Mouse (Mus musculus) hindbrain, embryonic 12.5 days (tissue): ENCODE measurements around the gene Gramd1b. TPM values are rescaled to one million over a fixed set of nuclear protein-coding genes. Genes with fewer than 3 reads are reported as not detected.

Source experiments
- ATAC-seq: fragments of 200-750 bp; cut with Nextera tagmentation; 2 replicates; pipeline ENCODE4 v1.8.0; 2017; ENCODE audit warnings: moderate TSS enrichment; ENCODE audit not compliant: low FRiP score
- H3K27ac ChIP-seq: fragments of 300-500 bp; sonication (generic); 2 replicates; pipeline ENCODE4 v1.5.1; 2016; ENCODE audit warnings: mild to moderate bottlenecking
- H3K27me3 ChIP-seq: fragments of 300-500 bp; sonication (generic); 2 replicates; pipeline ENCODE4 v1.6.1; 2016; ENCODE audit warnings: mild to moderate bottlenecking
- H3K36me3 ChIP-seq: fragments of 300-500 bp; sonication (generic); 2 replicates; pipeline ENCODE4 v1.6.1; 2016; ENCODE audit warnings: mild to moderate bottlenecking
- H3K4me1 ChIP-seq: fragments of 300-500 bp; sonication (generic); 2 replicates; pipeline ENCODE4 v1.6.1; 2016
- H3K4me2 ChIP-seq: fragments of 300-500 bp; sonication (generic); replicated peaks from 2 replicates; pipeline ENCODE4 v1.6.1; 2016; ENCODE audit warnings: mild to moderate bottlenecking
- H3K4me3 ChIP-seq: fragments of 300-500 bp; sonication (generic); 2 replicates; pipeline ENCODE4 v1.5.1; 2016; ENCODE audit warnings: mild to moderate bottlenecking
- H3K9ac ChIP-seq: fragments of 300-500 bp; sonication (generic); 2 replicates; pipeline ENCODE4 v1.6.1; 2016; ENCODE audit warnings: mild to moderate bottlenecking, moderate library complexity
- H3K9me3 ChIP-seq: fragments of 300-500 bp; sonication (generic); replicated peaks from 2 replicates; pipeline ENCODE4 v1.6.1; 2016; ENCODE audit warnings: mild to moderate bottlenecking
- WGBS: fragments of 180-500 bp; shearing (Covaris S2); methylation state at CpG from one replicate; pipeline ENCODE4 v1.1.7; 2016; 5-methylcytosine and 5-hydroxymethylcytosine counted together
- polyA plus RNA-seq: library from polyadenylated mRNA; unstranded; fragments of >200 nt; fragmentation: Nextera tagmentation; extraction: Ambion mirVana; gene quantifications from 2 replicates; pipeline ENCODE4 v1.2.1, GENCODE M21; 2016

Gene Gramd1b
- polyA plus RNA-seq, 1 experiment from 2014 or later, result 4.9 TPM

DNA sequence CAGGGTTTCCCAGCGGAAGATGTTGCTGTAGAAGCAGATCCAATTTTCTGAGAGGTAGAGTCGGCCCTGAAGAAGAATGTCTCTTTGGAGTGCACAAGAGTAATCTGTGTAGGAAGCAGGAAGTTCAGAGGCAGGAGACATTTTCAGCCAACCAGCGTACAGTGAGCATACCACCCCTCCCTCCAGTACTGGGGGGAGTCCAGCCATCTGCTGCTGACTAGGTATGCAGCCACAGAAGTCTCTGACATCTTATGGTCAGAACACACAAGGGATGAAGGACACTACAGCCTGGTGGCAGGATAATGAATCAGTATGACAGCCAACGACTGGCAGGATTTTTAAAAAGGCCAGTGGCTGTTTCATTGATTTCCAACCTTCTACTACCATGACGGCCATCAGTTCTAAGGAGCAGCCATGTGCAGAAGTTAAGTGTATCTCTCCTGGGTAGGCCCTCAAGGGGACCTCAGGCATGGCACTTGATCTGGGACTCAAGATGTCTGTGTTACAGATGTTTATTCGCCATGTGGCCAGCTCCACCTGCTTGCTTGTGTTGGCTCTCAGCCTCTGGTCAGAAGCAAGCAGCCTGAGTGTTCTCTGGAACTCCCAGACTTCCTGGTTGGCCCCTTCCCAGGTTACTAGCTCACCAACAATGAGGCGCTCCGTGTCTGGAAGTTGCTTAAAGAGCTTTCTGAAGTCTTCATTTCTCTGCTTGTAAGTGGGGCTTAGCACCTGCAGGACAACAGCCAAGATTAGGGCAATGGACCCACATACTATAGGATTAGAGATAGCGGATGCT lies 214.1 kb downstream of the Gramd1b start:
- Histone ChIP-seq H3K27ac (no peak overlapping the region), H3K4me1 (peaks cover 10% of the 10 kb centered on the region), H3K27me3 (no peaks in the 10 kb centered on the region), H3K9ac (no peak overlapping the region), H3K9me3 (no peaks in the 10 kb centered on the region), H3K4me2 (no peak overlapping the region), H3K4me3 (no peak overlapping the region), H3K36me3 (peaks cover 17% of the 10 kb centered on the region)
- 89% methylated on average over 9 of the region's 9 CpGs for WGBS
- no peak for ATAC-seq

DNA sequence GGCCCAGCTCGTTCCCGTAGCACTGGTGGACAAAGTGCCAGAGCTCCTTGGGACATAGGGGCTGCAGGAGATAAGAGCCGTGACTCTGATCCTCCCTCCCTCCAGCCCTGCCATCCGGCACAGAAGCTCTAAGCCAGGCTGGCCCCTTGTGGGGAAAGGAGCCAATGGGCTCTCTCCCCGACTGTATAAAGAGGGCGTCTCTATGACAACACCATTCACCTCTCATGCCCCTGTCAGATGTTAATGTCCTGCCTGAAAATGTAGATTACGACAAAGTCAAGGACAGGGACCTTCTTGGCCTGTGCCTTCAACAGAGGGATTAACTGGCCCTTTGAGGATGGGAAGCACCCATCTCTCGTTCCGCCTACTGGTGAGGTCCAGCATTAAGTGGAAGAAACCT lies 219.4 kb downstream of the Gramd1b start:
- H3K27ac ChIP-seq, result no peak overlapping the region
- H3K36me3 ChIP-seq, result peaks cover 38% of the 10 kb centered on the region
- H3K4me2 ChIP-seq, result no peak overlapping the region
- no peaks in the 10 kb centered on the region for H3K4me1 ChIP-seq
- WGBS, result 66% methylated on average over 9 of the region's 9 CpGs
- H3K9me3 ChIP-seq, result no peaks in the 10 kb centered on the region
- no peaks in the 10 kb centered on the region for H3K27me3 ChIP-seq
- no peak overlapping the region for H3K9ac ChIP-seq
- H3K4me3 ChIP-seq, result no peak overlapping the region
- ATAC-seq, result no peak

DNA sequence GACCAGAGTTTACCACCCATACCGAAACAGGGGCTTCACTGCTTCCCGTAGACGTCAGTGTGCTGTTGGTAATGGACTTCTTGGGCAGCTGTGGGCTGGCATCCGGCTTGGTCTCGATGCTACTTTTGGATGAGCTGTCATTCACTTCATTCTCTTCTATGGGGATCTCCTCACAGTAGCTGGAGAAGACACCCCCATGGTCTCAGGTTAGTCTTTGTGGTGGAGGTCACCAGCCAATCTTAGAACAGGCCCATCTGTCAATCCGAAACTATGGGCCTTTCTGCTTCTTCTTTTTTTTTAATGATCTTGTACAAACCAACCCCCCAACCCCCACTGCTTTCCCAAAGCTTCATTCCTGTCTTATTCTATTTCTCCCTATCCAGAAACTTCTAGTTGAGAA lies 221.3 kb downstream of the Gramd1b start:
- no peak for ATAC-seq

DNA sequence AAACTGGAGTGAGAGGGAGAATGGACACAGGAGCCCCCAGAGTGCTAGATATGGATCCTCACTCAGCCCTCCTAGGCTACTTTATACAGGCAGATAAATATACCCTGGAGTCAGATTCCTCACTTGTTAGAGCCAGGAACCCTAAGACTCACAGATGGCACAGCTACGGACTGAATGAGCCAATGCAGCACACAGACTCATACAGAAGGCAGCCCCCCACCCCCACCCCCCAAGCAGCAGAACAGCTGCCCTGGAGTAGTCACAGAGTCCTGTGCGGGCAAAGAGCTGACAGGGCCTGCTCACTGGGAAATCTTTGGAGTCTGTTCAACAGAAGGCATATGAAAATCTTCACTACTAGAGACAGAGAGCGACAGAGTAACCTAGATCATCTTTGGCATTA lies 223.9 kb downstream of the Gramd1b start:
- H3K4me2 ChIP-seq, result no peak overlapping the region
- H3K9ac ChIP-seq, result no peak overlapping the region
- no peaks in the 10 kb centered on the region for H3K9me3 ChIP-seq
- peaks cover 65% of the 10 kb centered on the region for H3K36me3 ChIP-seq
- no peak for ATAC-seq
- H3K4me1 ChIP-seq, result no peaks in the 10 kb centered on the region
- no peaks in the 10 kb centered on the region for H3K27me3 ChIP-seq
- H3K27ac ChIP-seq, result no peak overlapping the region
- H3K4me3 ChIP-seq, result no peak overlapping the region
- 71% methylated on average over 3 of the region's 3 CpGs for WGBS

More for the DNA sequence above, 221.3 kb downstream of the Gramd1b start:
- Histone ChIP-seq H3K9me3 (no peaks in the 10 kb centered on the region), H3K27me3 (no peaks in the 10 kb centered on the region), H3K4me1 (no peaks in the 10 kb centered on the region), H3K4me3 (no peak overlapping the region), H3K4me2 (no peak overlapping the region), H3K36me3 (peaks cover 54% of the 10 kb centered on the region), H3K9ac (no peak overlapping the region), H3K27ac (no peak overlapping the region)
- WGBS, result 95% methylated on average over 6 of the region's 6 CpGs

DNA sequence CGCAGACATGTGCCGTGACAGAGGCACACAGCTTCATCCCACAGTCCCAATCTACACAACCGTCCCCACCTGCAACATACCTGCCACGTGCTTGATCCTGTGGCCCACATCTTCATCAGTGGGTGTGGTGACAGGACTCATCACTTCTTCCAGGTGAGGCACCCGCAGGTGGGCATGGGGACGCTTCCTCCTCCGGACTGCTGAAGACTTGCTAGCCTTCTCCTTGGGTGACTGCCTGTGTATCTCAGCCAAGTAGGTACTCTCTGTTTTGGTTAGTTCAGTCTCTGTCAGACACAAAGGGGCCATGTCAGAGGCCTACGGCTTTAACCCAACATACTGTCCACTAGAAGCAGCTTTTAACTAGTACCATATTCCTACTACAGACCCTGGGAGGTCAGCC lies 226.9 kb downstream of the Gramd1b start:
- H3K4me2 ChIP-seq, result no peak overlapping the region
- no peak for ATAC-seq
- no peak overlapping the region for H3K27ac ChIP-seq
- H3K36me3 ChIP-seq, result peaks cover 73% of the 10 kb centered on the region
- H3K4me1 ChIP-seq, result no peaks in the 10 kb centered on the region
- no peak overlapping the region for H3K9ac ChIP-seq
- no peak overlapping the region for H3K4me3 ChIP-seq
- WGBS, result 95% methylated on average over 8 of the region's 8 CpGs
- no peaks in the 10 kb centered on the region for H3K9me3 ChIP-seq
- H3K27me3 ChIP-seq, result no peaks in the 10 kb centered on the region

DNA sequence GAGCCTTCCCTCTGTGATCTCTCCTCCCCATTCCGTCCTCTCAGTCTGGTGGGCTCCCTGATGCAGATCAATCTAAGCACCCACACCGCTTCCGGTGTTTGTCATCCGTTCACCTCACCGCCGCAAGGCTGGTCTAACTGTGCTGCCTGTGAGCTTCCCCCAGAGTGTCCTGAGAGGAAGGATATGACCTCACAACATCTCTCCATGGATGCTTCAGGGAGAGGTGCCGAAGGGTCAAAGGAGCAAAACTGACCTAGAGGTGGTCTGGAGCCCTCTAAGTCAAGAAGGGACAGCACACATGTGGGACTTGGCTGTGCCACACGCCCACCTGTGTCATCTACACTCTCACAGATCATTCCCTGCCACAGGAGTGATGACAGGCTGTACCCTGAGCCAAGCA lies 228.8 kb downstream of the Gramd1b start:
- H3K4me1 ChIP-seq, result no peaks in the 10 kb centered on the region
- no peak overlapping the region for H3K4me2 ChIP-seq
- H3K4me3 ChIP-seq, result no peak overlapping the region
- no peak overlapping the region for H3K27ac ChIP-seq
- H3K27me3 ChIP-seq, result no peaks in the 10 kb centered on the region
- peaks cover 80% of the 10 kb centered on the region for H3K36me3 ChIP-seq
- 92% methylated on average over 8 of the region's 8 CpGs for WGBS
- H3K9ac ChIP-seq, result no peak overlapping the region
- H3K9me3 ChIP-seq, result no peaks in the 10 kb centered on the region
- no peak for ATAC-seq

DNA sequence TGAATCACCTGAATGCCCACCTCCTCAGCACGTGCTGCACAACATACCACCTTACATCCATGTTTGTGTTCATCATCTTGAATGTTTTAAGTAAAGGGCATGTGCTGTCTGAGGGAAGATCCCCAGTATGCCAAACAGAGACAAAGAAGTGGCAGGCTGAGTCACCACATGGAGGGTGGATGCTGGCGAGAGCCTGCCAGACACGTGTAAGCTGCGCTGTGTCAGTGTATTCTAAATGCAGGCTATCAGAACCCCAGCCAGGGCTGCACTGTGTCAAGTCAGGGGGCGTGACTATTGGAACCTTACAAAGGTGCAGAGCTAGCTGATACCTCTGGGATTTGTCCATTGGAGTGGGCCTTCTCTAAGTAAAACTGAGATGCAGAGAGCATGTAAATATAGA lies 229.7 kb downstream of the Gramd1b start:
- ATAC-seq, result no peak
- WGBS, result 93% methylated on average over 5 of the region's 5 CpGs
- H3K4me2 ChIP-seq, result no peak overlapping the region
- no peaks in the 10 kb centered on the region for H3K27me3 ChIP-seq
- no peaks in the 10 kb centered on the region for H3K4me1 ChIP-seq
- H3K4me3 ChIP-seq, result no peak overlapping the region
- H3K9ac ChIP-seq, result no peak overlapping the region
- H3K9me3 ChIP-seq, result no peaks in the 10 kb centered on the region
- no peak overlapping the region for H3K27ac ChIP-seq
- H3K36me3 ChIP-seq, result peaks cover 77% of the 10 kb centered on the region

DNA sequence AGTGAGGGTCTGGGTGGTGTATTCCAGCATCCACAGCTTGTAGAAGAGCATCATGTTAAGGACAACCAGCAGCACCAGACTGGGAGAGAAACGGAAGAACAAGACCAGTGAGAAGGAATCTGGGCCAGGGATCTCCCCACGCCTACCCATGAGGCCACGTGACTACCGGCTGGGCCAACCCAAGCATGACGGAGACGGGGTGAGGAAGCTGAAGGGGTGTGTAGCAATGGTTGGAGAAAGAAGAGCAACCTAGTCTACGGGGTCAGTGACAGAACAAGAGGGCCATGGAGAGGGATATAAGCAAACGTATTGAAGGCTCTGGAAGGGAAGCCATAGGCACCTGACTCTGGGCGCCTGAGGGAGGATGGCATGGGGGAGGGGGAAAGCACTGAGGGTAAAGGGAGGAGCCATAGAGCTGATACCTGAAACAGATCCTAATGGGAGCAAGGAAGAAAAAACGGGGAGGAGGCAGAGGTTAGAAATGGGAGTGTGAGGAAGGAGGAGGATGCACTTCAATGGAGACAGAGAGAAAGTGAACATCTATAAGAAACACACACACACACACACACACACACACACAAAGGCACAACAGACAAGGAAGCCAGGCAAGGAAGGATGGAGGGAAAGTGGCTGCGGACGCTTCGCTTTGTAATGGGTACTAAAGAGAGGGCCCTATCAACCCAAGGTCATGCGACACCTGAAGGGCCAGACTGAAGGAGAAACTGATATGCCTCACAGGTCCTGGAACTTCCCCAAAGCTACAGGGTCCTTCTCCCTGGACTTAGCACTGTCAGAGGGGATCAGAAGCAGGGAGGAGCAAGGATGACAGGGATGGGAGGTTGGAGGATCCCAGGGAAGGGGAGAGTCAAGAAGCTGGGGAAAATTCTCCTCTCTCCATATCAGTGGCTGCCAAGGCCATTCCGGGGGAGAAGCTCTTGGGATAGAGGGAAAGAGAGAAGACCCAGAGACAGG lies 230.9 kb downstream of the Gramd1b start:
- Histone ChIP-seq H3K9me3 (no peaks in the 10 kb centered on the region), H3K27me3 (no peaks in the 10 kb centered on the region), H3K4me2 (no peak overlapping the region), H3K9ac (no peak overlapping the region), H3K4me3 (no peak overlapping the region), H3K4me1 (no peaks in the 10 kb centered on the region), H3K36me3 (peaks cover 66% of the 10 kb centered on the region), H3K27ac (no peak overlapping the region)
- no peak for ATAC-seq
- WGBS, result 92% methylated on average over 15 of the region's 15 CpGs

DNA sequence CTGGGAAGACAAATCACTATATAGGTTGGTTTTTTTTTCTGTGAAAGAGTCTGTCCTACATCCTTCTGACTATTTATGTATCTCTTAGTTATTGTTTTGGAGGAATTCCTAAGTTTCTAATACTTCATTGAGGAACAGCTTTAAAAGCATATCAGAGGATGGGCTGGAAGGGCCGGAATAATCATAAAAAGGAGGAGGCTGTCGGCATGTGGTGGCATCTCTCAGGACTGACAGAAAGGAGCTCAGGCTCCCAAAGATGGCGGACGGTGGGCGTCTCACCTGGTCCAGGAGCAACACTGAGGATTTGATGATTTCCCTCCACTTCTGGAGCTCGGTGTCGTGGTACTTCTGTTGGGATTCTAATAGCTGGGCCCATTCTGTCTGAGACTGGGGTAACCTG lies 231.9 kb downstream of the Gramd1b start:
- H3K36me3 ChIP-seq, result peaks cover 56% of the 10 kb centered on the region
- WGBS, result 92% methylated on average over 7 of the region's 7 CpGs
- no peak overlapping the region for H3K4me3 ChIP-seq
- no peaks in the 10 kb centered on the region for H3K27me3 ChIP-seq
- no peak overlapping the region for H3K4me2 ChIP-seq
- no peaks in the 10 kb centered on the region for H3K9me3 ChIP-seq
- no peak for ATAC-seq
- no peaks in the 10 kb centered on the region for H3K4me1 ChIP-seq
- H3K27ac ChIP-seq, result no peak overlapping the region
- no peak overlapping the region for H3K9ac ChIP-seq

DNA sequence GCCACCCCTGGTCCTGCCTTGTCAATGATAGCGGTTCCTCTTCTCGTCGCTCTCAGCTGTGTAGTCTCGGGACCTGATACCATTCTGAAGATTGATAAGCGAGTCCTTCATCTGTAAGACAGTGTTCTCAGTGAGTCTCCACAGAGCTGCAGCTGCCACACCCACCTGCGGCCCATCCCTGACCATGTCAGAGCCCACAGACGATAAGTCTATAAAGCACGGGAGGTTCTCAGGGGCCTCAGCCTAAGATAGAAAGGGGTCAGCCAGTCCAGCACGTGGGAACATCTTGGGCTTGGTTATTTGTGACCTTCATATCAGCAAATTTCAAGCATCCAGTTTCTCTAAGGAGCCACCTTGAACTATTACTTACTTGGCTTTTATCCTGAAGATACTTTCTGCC lies 233.2 kb downstream of the Gramd1b start:
- peaks cover 52% of the 10 kb centered on the region for H3K36me3 ChIP-seq

DNA sequence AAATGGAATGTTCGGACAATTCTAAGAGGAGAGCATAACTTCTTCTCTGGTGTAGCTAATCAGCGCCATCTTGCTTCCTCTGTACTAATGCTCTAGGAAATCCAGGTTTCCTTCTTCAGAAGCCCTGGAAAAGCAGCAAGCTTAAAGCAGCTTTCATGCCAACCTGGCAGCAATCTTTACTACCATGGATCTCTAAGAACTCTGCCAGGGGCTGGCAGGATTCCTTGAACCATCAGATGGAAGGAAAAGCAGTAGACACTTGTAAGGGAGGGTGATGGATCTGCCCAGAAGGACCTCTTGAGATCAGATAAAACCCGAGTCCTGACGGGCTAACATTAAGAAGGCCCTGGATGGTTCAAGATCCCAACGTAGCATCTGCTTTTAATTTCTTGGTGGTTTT lies 234.9 kb downstream of the Gramd1b start:
- no peaks in the 10 kb centered on the region for H3K4me1 ChIP-seq
- no peak overlapping the region for H3K4me2 ChIP-seq
- no peak for ATAC-seq
- no peaks in the 10 kb centered on the region for H3K9me3 ChIP-seq
- H3K27me3 ChIP-seq, result no peaks in the 10 kb centered on the region
- peaks cover 45% of the 10 kb centered on the region for H3K36me3 ChIP-seq
- H3K27ac ChIP-seq, result no peak overlapping the region
- WGBS, result 93% methylated on average over 5 of the region's 5 CpGs
- no peak overlapping the region for H3K4me3 ChIP-seq
- H3K9ac ChIP-seq, result no peak overlapping the region

More for the DNA sequence above, 233.2 kb downstream of the Gramd1b start:
- H3K4me3 ChIP-seq, result no peak overlapping the region
- H3K4me2 ChIP-seq, result no peak overlapping the region
- no peak overlapping the region for H3K9ac ChIP-seq
- ATAC-seq, result no peak
- H3K9me3 ChIP-seq, result no peaks in the 10 kb centered on the region
- H3K27ac ChIP-seq, result no peak overlapping the region
- no peaks in the 10 kb centered on the region for H3K4me1 ChIP-seq
- 94% methylated on average over 9 of the region's 9 CpGs for WGBS
- no peaks in the 10 kb centered on the region for H3K27me3 ChIP-seq

DNA sequence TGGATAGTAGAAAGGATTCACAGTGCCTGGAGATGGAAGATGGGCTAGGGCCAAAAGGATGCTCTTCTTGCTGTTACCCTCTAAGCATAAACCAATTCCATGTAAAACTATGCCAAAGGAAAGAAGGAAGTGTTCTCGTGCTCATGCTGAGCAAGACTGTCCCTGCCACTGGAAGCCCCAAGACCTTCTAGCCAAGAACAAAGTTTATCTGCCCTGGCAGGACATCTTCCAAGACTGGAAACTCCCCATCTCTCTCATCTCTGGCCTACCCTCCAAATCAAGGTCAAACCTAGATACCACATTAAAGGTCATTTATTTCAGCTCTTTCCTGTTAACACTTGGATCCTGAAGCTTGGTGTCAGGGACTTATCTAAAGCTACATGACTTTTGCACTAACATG lies 236.3 kb downstream of the Gramd1b start:
- H3K27ac ChIP-seq, result no peak overlapping the region
- H3K27me3 ChIP-seq, result no peaks in the 10 kb centered on the region
- H3K9me3 ChIP-seq, result no peaks in the 10 kb centered on the region
- no peaks in the 10 kb centered on the region for H3K4me1 ChIP-seq
- 88% methylated on average over 1 of the region's 1 CpGs for WGBS
- H3K36me3 ChIP-seq, result peaks cover 43% of the 10 kb centered on the region
- ATAC-seq, result no peak
- no peak overlapping the region for H3K9ac ChIP-seq
- H3K4me3 ChIP-seq, result no peak overlapping the region
- H3K4me2 ChIP-seq, result no peak overlapping the region
